In the genomic region with DNA sequence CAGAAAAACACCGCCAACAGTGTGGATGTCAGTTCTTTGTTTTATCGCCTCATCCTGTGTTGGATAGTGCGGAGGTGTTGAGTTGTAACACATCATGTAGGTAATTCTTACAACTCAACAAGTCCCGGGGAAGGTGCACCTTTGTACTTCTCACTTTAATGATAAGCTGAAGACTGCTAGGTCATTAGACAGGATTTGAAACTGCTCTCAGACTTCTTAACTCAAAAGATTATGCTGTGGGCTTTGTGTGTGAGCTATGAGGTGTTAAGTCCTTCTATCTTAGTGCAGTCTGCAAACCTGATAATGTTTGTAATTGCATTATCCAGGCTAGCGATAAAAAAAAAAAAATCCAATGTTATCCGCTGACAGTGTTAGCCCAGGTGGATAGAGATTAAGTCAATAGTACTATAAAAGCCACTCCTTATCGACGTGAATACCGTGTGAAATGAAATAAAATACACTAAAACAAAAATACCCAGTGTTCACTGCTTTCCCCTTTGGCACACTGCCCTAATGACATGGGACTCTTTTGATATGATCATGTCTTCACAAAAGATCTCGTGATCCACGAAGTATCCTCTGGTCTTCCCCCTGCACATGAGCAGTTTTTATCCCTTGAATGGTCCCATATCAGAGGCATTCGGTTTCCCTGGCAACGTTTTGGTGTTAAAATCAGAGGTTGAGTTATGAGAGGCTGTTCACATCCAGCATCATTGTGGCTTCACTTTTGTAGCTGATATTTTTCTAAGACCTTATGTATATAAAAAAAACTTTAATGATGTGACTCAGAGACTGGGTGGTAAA, we compare ENCODE assay signal across 25 mouse cellular contexts. TPM values are rescaled to one million over a fixed set of nuclear protein-coding genes. Genes with fewer than 3 reads are reported as not detected.
DNase-seq lines count a peak whose midpoint lies in the region; ATAC-seq and TF ChIP-seq lines count a peak whose summit lies in the region.
"Had no signal": no experiment of that assay in that cellular context is flagged by ENCODE, and none has a peak within 500 bp of the region (broad histone marks: within the 10 kb centered on the region; RNA-seq: fewer than 3 reads in every experiment).

No protein-coding gene starts in this region.

- peak; percentile 40 for DNase-seq in midbrain, embryonic 14.5 days
- no peak for DNase-seq in midbrain, embryonic 11.5 days (ENCODE audit: low spot score, missing footprints)
- peak; percentile 49 for DNase-seq in brain, embryonic 14.5 days (ENCODE audit: low read depth)
- no peak for DNase-seq in intestine, embryonic 14.5 days (ENCODE audit: low spot score)
- DNase-seq: adrenal gland, adult 2 months; adrenal gland, postnatal 36 days; B cell, adult 2 months; cerebellum, adult 2 months; cerebellum, postnatal 14 days; heart, adult 2 months; heart, postnatal 4 days; kidney, adult 9 months; kidney, postnatal 10 days; right cerebral cortex, postnatal 25 days had no signal

- H3K27ac ChIP-seq in midbrain, embryonic 14.5 days (replicated peaks; ENCODE audit: low read depth, low read length) = no peak overlapping the region
- no peak overlapping the region for H3K27ac ChIP-seq in midbrain, embryonic 11.5 days (ENCODE audit: low read depth, low read length)
- H3K27ac ChIP-seq in intestine, embryonic 14.5 days (ENCODE audit: low read depth) = no peak overlapping the region
- H3K27ac ChIP-seq in stomach, embryonic 15.5 days = no peak overlapping the region
- H3K27ac ChIP-seq: forebrain, embryonic 15.5 days; heart, adult 2 months; hindbrain, embryonic 13.5 days; left cerebral cortex, adult 2 months; limb, embryonic 12.5 days; liver, embryonic 15.5 days; lung, embryonic 15.5 days had no signal

- H3K9ac ChIP-seq in midbrain, embryonic 14.5 days (replicated peaks; ENCODE audit: low read length) = no peak overlapping the region
- H3K9ac ChIP-seq in midbrain, embryonic 11.5 days (ENCODE audit: low read length) = no peak overlapping the region
- H3K9ac ChIP-seq in intestine, embryonic 14.5 days (ENCODE audit: low read length) = no peak overlapping the region
- H3K9ac ChIP-seq in stomach, embryonic 15.5 days = no peak overlapping the region
- H3K9ac ChIP-seq: forebrain, embryonic 15.5 days; heart, embryonic 12.5 days; hindbrain, embryonic 13.5 days; limb, embryonic 12.5 days; liver, embryonic 15.5 days; lung, embryonic 15.5 days had no signal

- TF ChIP-seq POLR2A in brain, embryonic 14.5 days (IDR thresholded peaks at IDR 0.05; ENCODE audit: borderline replicate concordance, extremely low read depth, insufficient read depth, insufficient read length, poor library complexity, severe bottlenecking) = no peak

- ATAC-seq in midbrain, embryonic 14.5 days (ENCODE audit: low FRiP score, low TSS enrichment) = no peak
- no peak for ATAC-seq in midbrain, embryonic 11.5 days (ENCODE audit: low FRiP score)
- ATAC-seq in intestine, embryonic 14.5 days (replicated peaks; ENCODE audit: low FRiP score, low TSS enrichment, low read depth) = peak; percentile 82
- ATAC-seq in stomach, embryonic 15.5 days (ENCODE audit: insufficient read depth, low FRiP score, low read depth) = peak; percentile 88
- ATAC-seq in CD4-positive, CD25-positive, alpha-beta regulatory T cell, adult 4 months = no peak
- ATAC-seq: activated CD4-positive, CD25-positive, alpha-beta regulatory T cell, adult 4 months; forebrain, embryonic 15.5 days had no signal

- 71% methylated on average over 13 of the region's 13 CpGs for WGBS in midbrain, embryonic 14.5 days
- WGBS in midbrain, embryonic 11.5 days = 72% methylated on average over 13 of the region's 13 CpGs
- 71% methylated on average over 13 of the region's 13 CpGs for WGBS in intestine, embryonic 14.5 days
- WGBS in stomach, embryonic 15.5 days = 65% methylated on average over 13 of the region's 13 CpGs

- no peak overlapping the region for H3K4me2 ChIP-seq in midbrain, embryonic 14.5 days (ENCODE audit: low read length)
- H3K4me2 ChIP-seq in midbrain, embryonic 11.5 days = no peak overlapping the region
- no peak overlapping the region for H3K4me2 ChIP-seq in intestine, embryonic 14.5 days (ENCODE audit: low read length)
- H3K4me2 ChIP-seq in stomach, embryonic 15.5 days = no peak overlapping the region
- H3K4me2 ChIP-seq: forebrain, embryonic 15.5 days; heart, embryonic 12.5 days; hindbrain, embryonic 13.5 days; limb, embryonic 12.5 days; liver, embryonic 15.5 days; lung, embryonic 15.5 days had no signal

- H3K36me3 ChIP-seq in midbrain, embryonic 14.5 days (ENCODE audit: control insufficient read depth, insufficient read depth, low read length) = no peaks in the 10 kb centered on the region
- no peaks in the 10 kb centered on the region for H3K36me3 ChIP-seq in midbrain, embryonic 11.5 days (ENCODE audit: control insufficient read depth, insufficient read depth, low read length)
- no peaks in the 10 kb centered on the region for H3K36me3 ChIP-seq in intestine, embryonic 14.5 days (ENCODE audit: control insufficient read depth, insufficient read depth, low read length)
- no peaks in the 10 kb centered on the region for H3K36me3 ChIP-seq in stomach, embryonic 15.5 days
- H3K36me3 ChIP-seq: forebrain, embryonic 15.5 days; heart, embryonic 12.5 days; hindbrain, embryonic 13.5 days; limb, embryonic 12.5 days; liver, embryonic 15.5 days; lung, embryonic 15.5 days had no signal

- no peaks in the 10 kb centered on the region for H3K27me3 ChIP-seq in midbrain, embryonic 14.5 days (ENCODE audit: control insufficient read depth, insufficient read depth, low read length)
- H3K27me3 ChIP-seq in midbrain, embryonic 11.5 days (ENCODE audit: control insufficient read depth, insufficient read depth, low read length) = no peaks in the 10 kb centered on the region
- H3K27me3 ChIP-seq in intestine, embryonic 14.5 days (replicated peaks; ENCODE audit: control insufficient read depth, insufficient read depth, low read length) = no peaks in the 10 kb centered on the region
- no peaks in the 10 kb centered on the region for H3K27me3 ChIP-seq in stomach, embryonic 15.5 days (replicated peaks)
- H3K27me3 ChIP-seq: CH12.LX; forebrain, embryonic 15.5 days; hindbrain, embryonic 13.5 days; limb, embryonic 12.5 days; liver, embryonic 15.5 days had no signal

- H3K4me1 ChIP-seq in midbrain, embryonic 14.5 days (ENCODE audit: control insufficient read depth, insufficient read depth, low read length) = no peaks in the 10 kb centered on the region
- no peaks in the 10 kb centered on the region for H3K4me1 ChIP-seq in midbrain, embryonic 11.5 days (ENCODE audit: control insufficient read depth, insufficient read depth, low read length)
- H3K4me1 ChIP-seq in intestine, embryonic 14.5 days (replicated peaks; ENCODE audit: control insufficient read depth, insufficient read depth, low read length) = no peaks in the 10 kb centered on the region
- no peaks in the 10 kb centered on the region for H3K4me1 ChIP-seq in stomach, embryonic 15.5 days
- H3K4me1 ChIP-seq: forebrain, embryonic 15.5 days; heart, embryonic 12.5 days; hindbrain, embryonic 13.5 days; liver, embryonic 15.5 days; lung, embryonic 15.5 days had no signal

- TF ChIP-seq CTCF in brain, embryonic 14.5 days (IDR thresholded peaks at IDR 0.05; ENCODE audit: borderline replicate concordance, extremely low read depth, insufficient read depth, insufficient read length) = no peak

- no peaks in the 10 kb centered on the region for H3K9me3 ChIP-seq in midbrain, embryonic 14.5 days (ENCODE audit: control insufficient read depth, low read length)
- H3K9me3 ChIP-seq in midbrain, embryonic 11.5 days (ENCODE audit: control insufficient read depth, low read length) = no peaks in the 10 kb centered on the region
- H3K9me3 ChIP-seq in intestine, embryonic 14.5 days (ENCODE audit: control insufficient read depth, low read length) = no peaks in the 10 kb centered on the region
- no peaks in the 10 kb centered on the region for H3K9me3 ChIP-seq in stomach, embryonic 15.5 days
- H3K9me3 ChIP-seq: forebrain, embryonic 15.5 days; heart, embryonic 12.5 days; hindbrain, embryonic 13.5 days; limb, embryonic 12.5 days; liver, embryonic 15.5 days; lung, embryonic 15.5 days had no signal

- H3K4me3 ChIP-seq in midbrain, embryonic 14.5 days (replicated peaks; ENCODE audit: low read depth, low read length) = no peak overlapping the region
- H3K4me3 ChIP-seq in midbrain, embryonic 11.5 days (ENCODE audit: low read depth, low read length) = no peak overlapping the region
- H3K4me3 ChIP-seq in intestine, embryonic 14.5 days (ENCODE audit: low read depth, low read length) = no peak overlapping the region
- no peak overlapping the region for H3K4me3 ChIP-seq in stomach, embryonic 15.5 days (replicated peaks)
- H3K4me3 ChIP-seq: forebrain, embryonic 15.5 days; heart, adult 2 months; heart, embryonic 12.5 days; hindbrain, embryonic 13.5 days; left cerebral cortex, adult 2 months; limb, embryonic 12.5 days; liver, embryonic 15.5 days; lung, embryonic 15.5 days had no signal

RNA-seq across cellular contexts. Expression of a gene that starts 48.4 kb away (rescaled TPM):
- 11.9 and 13.6 TPM in 2 replicates for polyA plus RNA-seq in midbrain, embryonic 14.5 days (2014; fragmentation: Nextera tagmentation; extraction: Ambion mirVana)
- polyA plus RNA-seq in midbrain, embryonic 11.5 days (2014; fragmentation: Nextera tagmentation; extraction: Ambion mirVana) = 4.4 and 5.1 TPM in 2 replicates
- polyA plus RNA-seq in brain, embryonic 14.5 days (2012; rRNA removed) = 23.2 and 39.5 TPM in 2 replicates
- 6.1 and 6.9 TPM in 2 replicates for polyA plus RNA-seq in intestine, embryonic 14.5 days (2014; fragmentation: Nextera tagmentation; extraction: Ambion mirVana)
- 5.2 TPM in 2 replicates for polyA plus RNA-seq in stomach, embryonic 15.5 days (2015; fragmentation: Nextera tagmentation; extraction: Ambion mirVana)
- 1 to 10 TPM; 7.5 to 7.7 TPM for polyA plus RNA-seq in CD4-positive, CD25-positive, alpha-beta regulatory T cell, adult 4 months (2017; shearing (Covaris generic))

Comparison
In these comparisons a context has a peak if more than half of its experiments do, and no peak if none do; other contexts are left out.
1. DNase-seq: peak in midbrain, embryonic 14.5 days (single experiment) and brain, embryonic 14.5 days (single experiment); none in midbrain, embryonic 11.5 days (single experiment) and intestine, embryonic 14.5 days (single experiment).
2. ATAC-seq: peak in intestine, embryonic 14.5 days (single experiment) and stomach, embryonic 15.5 days (single experiment); none in midbrain, embryonic 14.5 days (single experiment), midbrain, embryonic 11.5 days (single experiment) and CD4-positive, CD25-positive, alpha-beta regulatory T cell, adult 4 months (single experiment).